9 mouse cellular contexts compared by ENCODE assay signal in the genomic region with DNA sequence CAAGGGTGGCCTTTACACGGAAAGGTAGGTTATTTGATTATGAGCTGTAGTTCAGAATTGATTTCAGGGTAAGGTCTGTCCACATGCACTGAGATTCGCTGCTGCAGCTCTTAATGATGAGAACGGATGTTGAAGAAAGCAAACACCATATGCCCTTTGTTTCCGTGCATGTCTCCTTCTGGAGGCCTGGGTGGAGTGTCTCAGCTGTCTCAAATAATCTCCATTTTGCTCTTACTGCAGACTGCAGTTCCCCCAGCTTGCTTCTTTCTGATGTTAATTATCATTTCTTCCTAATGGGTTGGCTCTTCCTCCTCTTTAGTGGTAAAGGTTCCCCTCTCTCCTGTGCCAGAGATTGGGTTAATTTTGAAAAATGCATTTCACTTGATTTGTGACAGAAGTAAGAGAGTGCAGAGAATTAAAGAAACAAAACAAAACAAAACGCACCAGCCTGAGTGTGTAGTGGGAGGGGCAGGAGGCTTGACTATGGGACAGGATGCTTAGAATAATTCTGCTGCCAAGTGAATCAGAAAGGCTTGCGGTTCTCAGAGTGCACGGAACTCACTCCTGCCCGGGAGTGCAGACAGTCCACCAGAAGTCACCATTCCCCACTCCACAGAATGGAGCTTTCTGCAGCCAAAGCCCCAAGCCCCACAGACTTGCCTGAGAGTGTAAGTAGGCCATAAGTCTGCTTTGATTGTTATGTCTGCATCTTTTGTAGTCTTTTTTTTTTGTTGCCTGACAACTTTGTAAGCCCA.
DNase-seq lines count a peak whose midpoint lies in the region; ATAC-seq and TF ChIP-seq lines count a peak whose summit lies in the region.
"Had no signal": no experiment of that assay in that cellular context is flagged by ENCODE, and none has a peak within 500 bp of the region (broad histone marks: within the 10 kb centered on the region; RNA-seq: fewer than 3 reads in every experiment).

No protein-coding gene starts in this region.

- TF ChIP-seq CTCF in bone marrow, adult 2 months (IDR thresholded peaks at IDR 0.05; ENCODE audit: control insufficient read depth, insufficient read depth, low read length) = no peak

- H3K9me3 ChIP-seq in hindbrain, embryonic 15.5 days = no peaks in the 10 kb centered on the region
- H3K9me3 ChIP-seq: liver, embryonic 15.5 days had no signal

- no peak overlapping the region for H3K27ac ChIP-seq in bone marrow, adult 2 months (ENCODE audit: control insufficient read depth, insufficient read depth, low read depth, low read length, poor library complexity)
- 0 out of 2 replicates have a peak overlapping the region, but pooled peaks have one; percentile 20 for H3K27ac ChIP-seq in hindbrain, embryonic 15.5 days (replicated peaks)
- H3K27ac ChIP-seq: liver, embryonic 15.5 days had no signal

- H3K36me3 ChIP-seq in hindbrain, embryonic 15.5 days = no peaks in the 10 kb centered on the region
- H3K36me3 ChIP-seq: liver, embryonic 15.5 days had no signal

- H3K27me3 ChIP-seq in hindbrain, embryonic 15.5 days = 0 out of 2 replicates have a peak, but pooled peaks cover 4% of the 10 kb centered on the region
- H3K27me3 ChIP-seq: liver, embryonic 15.5 days had no signal

- no peak overlapping the region for H3K9ac ChIP-seq in hindbrain, embryonic 15.5 days
- H3K9ac ChIP-seq: liver, embryonic 15.5 days had no signal

- no peak overlapping the region for H3K4me2 ChIP-seq in hindbrain, embryonic 15.5 days
- H3K4me2 ChIP-seq: liver, embryonic 15.5 days had no signal

- TF ChIP-seq POLR2A in bone marrow, adult 2 months (IDR thresholded peaks at IDR 0.05; ENCODE audit: borderline replicate concordance, control insufficient read depth, low read depth, low read length) = no peak

- peak overlapping the region; percentile 35 for H3K4me3 ChIP-seq in bone marrow, adult 2 months (replicated peaks; ENCODE audit: control insufficient read depth, low read depth, low read length)
- H3K4me3 ChIP-seq in hindbrain, embryonic 15.5 days = no peak overlapping the region
- H3K4me3 ChIP-seq: liver, embryonic 15.5 days had no signal

- no peak for ATAC-seq in hindbrain, embryonic 15.5 days (ENCODE audit: low FRiP score, low read depth)

- WGBS in bone marrow, adult 2 months = 42% methylated on average over 8 of the region's 8 CpGs
- 28% methylated on average over 8 of the region's 8 CpGs for WGBS in hindbrain, embryonic 15.5 days

- DNase-seq in kidney, postnatal 14 days = peak; percentile 18
- no peak for DNase-seq in kidney, adult 9 months
- peak; percentile 15 for DNase-seq in retina, postnatal 1 day
- DNase-seq in adrenal gland, adult (ENCODE audit: inconsistent age in 2 of 2, low spot score in 1 of 2) = no peak
- DNase-seq in layer of hippocampus, postnatal 36 days = no peak
- no peak for DNase-seq in urinary bladder, postnatal 36 days (ENCODE audit: low spot score in 2 of 2)

- no peaks in the 10 kb centered on the region; the same call in 1 of the 2 replicates for H3K4me1 ChIP-seq in bone marrow, adult 2 months (ENCODE audit: control insufficient read depth, insufficient read depth, low read length)
- peaks cover 12% of the 10 kb centered on the region for H3K4me1 ChIP-seq in hindbrain, embryonic 15.5 days (replicated peaks)
- H3K4me1 ChIP-seq: liver, embryonic 15.5 days had no signal

Comparison
In these comparisons a context has a peak if more than half of its experiments do, and no peak if none do; other contexts are left out.
1. DNase-seq: peak in kidney, postnatal 14 days (single experiment) and retina, postnatal 1 day (single experiment); none in kidney, adult 9 months (single experiment), adrenal gland, adult (0 of 2), layer of hippocampus, postnatal 36 days (0 of 2) and urinary bladder, postnatal 36 days (0 of 2).